Mouse (Mus musculus) olfactory bulb, adult 2 months (tissue): Measurements from ENCODE around the gene Anapc5. TPM values are rescaled to one million over a fixed set of nuclear protein-coding genes. Genes with fewer than 3 reads are reported as not detected.

Experiments
- H3K27ac ChIP-seq: fragments of 200-500 bp; 2 replicates; pipeline ENCODE4 v1.5.1; 2012; ENCODE audit warnings: low read depth, low read length; ENCODE audit not compliant: insufficient read depth
- H3K4me1 ChIP-seq: fragments of 200-500 bp; 2 replicates; pipeline ENCODE4 v1.6.1; 2012; ENCODE audit warnings: low read length; ENCODE audit not compliant: control insufficient read depth, insufficient read depth
- H3K4me3 ChIP-seq: fragments of 200-500 bp; 2 replicates; pipeline ENCODE4 v1.5.1; 2012; ENCODE audit warnings: mild to moderate bottlenecking, low read depth, low read length, moderate library complexity; ENCODE audit not compliant: insufficient read depth
- CTCF ChIP-seq: fragments of 200-500 bp; IDR thresholded peaks from 2 replicates; pipeline ENCODE4 v1.5.1; 2012; ENCODE audit warnings: low read depth, mild to moderate bottlenecking, low read length, moderate library complexity; ENCODE audit not compliant: insufficient read depth
- POLR2A ChIP-seq: fragments of 200-500 bp; IDR thresholded peaks from 2 replicates; pipeline ENCODE4 v1.6.1; 2012; ENCODE audit warnings: mild to moderate bottlenecking, low read depth, low read length, moderate library complexity; ENCODE audit not compliant: insufficient read depth
- WGBS: fragments of 180-500 bp; shearing (Covaris S2); methylation state at CpG from one replicate; pipeline ENCODE4 v1.1.7; 2018; 5-methylcytosine and 5-hydroxymethylcytosine counted together
- polyA plus RNA-seq: library from polyadenylated mRNA; stranded (reverse); fragments of >200 nt; gene quantifications from 2 replicates; pipeline ENCODE4 v1.2.4, GENCODE M21; 2012; ENCODE audit warnings: low replicate concordance; ENCODE audit not compliant: missing spikeins, insufficient read depth, insufficient read length

Gene Anapc5
- polyA plus RNA-seq, 1 experiment: not detected

DNA sequence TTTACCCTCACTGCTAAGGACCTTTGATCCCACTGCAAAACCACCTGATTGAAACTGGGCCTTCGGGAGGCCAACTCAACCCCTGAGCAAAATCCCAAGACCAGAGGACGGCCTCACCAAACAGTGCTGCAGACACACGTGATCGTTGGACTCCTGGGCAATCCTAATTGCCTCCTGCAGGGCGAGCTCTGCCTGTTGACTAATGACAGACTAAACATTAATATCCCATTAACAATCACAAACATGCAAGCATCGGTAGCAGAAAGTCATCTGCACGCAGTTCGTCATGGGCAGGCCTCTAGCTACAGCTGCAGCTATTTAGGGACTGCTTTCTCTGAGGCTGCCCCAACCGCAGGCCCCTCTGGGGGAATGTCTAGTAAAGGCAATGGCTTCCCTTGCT is 18.4 kb downstream of the Anapc5 start:
- Histone ChIP-seq H3K4me3 (no peak overlapping the region), H3K4me1 (peaks cover 22% of the 10 kb centered on the region), H3K27ac (no peak overlapping the region)
- 57% methylated on average over 9 of the region's 9 CpGs for WGBS
- TF ChIP-seq POLR2A (no peak), CTCF (no peak)

DNA sequence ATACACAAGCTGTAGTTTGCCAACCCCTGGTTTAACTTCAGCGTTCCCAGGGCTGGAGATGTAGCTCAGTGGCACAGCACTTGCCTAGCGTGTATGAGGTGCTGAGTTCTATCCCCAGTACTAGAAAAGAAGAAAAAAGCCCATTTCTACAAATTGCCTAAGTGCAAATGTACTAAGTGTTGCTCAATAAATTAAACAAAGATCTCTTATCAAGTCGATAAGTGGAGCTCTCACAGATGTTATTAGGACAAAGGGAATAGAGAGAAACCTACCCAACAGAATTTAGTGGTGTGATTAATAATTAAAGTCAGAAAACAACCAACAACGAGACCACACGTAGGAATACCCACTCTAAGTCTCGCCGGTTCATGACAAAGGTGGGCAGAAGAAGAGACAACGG is 19.5 kb downstream of the Anapc5 start:
- 87% methylated on average over 8 of the region's 8 CpGs for WGBS
- Histone ChIP-seq H3K27ac (no peak overlapping the region), H3K4me1 (peaks cover 22% of the 10 kb centered on the region), H3K4me3 (no peak overlapping the region)
- no peak for TF ChIP-seq CTCF
- no peak for TF ChIP-seq POLR2A

DNA sequence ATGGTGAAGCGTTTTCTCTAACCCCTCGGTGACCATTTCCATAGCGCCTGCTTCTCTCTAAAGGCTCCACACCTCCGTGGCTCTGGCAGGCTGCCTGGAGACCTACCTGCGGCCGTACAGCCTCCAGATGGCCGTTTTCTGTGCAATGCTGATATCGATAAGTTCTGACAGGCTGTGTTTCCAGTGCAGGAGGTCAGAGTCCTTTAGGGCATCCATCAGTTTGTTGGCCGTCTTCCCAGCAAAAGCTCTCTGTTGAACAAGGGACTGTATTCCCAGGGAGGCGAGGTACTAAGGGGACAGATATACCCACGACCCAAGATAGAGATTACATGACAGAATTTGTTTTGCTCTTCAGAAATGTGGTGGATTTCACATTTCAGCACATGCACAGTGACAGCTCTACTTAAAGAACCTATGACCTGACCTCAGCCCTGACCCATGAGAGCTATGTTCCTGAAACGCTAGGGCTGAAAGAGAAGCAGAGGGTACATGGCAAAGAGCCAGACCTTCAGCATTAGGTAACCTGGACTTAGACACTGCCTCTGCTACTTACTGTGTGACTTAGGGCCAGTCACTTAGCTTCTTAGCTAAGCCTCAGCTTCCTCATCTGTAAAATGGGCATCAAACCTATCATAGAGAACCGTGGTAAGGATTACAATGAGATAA is 20.7 kb downstream of the Anapc5 start:
- 78% methylated on average over 13 of the region's 13 CpGs for WGBS
- TF ChIP-seq POLR2A (no peak), CTCF (no peak)
- Histone ChIP-seq H3K27ac (no peak overlapping the region), H3K4me3 (no peak overlapping the region), H3K4me1 (peaks cover 22% of the 10 kb centered on the region)

DNA sequence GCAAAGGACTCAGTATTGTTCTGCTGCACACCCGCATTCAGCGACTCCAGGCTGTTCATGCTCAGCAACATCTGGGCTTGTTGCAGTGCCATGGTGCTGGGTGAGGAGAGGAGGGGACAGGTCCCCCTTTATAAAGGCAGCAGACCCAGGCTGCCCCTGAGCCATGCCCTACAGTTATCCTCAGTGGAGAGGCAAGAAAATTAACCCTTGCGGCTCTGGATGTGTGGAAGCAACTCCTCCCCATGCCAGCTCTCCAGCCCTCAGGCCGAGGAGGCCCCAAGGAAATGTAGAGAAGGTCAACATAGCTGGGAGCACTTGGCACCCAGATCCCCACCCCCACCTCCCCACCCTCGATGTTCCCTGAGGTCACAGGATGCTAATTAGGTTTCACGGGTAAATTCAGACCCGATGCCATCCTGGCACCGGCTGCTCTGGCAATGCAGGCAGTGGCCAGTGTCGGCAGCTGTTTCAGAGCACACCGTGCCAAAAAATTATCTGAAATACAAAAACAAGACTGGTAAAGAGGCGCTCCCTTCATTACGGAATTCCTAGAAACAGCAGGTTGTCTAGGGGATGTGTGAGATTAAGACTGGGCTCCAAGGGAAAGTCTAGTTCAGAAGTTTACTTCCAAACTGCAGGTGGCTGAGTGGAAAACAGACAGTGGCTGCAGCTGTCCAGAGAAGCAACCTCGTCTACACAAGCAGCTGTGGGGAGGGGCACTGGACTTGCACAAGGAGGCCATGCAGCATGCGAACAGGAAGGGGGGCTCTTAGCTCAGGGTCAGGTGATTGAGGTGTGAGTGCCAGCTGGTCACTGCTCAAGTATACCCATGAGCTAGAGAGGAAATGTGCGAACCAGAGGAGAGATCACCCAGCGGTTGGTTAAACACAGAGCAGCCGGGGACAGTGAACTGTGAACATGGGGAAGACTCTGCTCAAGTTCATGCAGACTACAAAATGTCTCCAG is 21.5 kb downstream of the Anapc5 start:
- peaks cover 22% of the 10 kb centered on the region for H3K4me1 ChIP-seq
- no peak overlapping the region for H3K4me3 ChIP-seq
- H3K27ac ChIP-seq: 0 out of 2 replicates have a peak overlapping the region, but pooled peaks have one; percentile 7
- TF ChIP-seq CTCF (no peak), POLR2A (no peak)
- 44% methylated on average over 17 of the region's 17 CpGs for WGBS

DNA sequence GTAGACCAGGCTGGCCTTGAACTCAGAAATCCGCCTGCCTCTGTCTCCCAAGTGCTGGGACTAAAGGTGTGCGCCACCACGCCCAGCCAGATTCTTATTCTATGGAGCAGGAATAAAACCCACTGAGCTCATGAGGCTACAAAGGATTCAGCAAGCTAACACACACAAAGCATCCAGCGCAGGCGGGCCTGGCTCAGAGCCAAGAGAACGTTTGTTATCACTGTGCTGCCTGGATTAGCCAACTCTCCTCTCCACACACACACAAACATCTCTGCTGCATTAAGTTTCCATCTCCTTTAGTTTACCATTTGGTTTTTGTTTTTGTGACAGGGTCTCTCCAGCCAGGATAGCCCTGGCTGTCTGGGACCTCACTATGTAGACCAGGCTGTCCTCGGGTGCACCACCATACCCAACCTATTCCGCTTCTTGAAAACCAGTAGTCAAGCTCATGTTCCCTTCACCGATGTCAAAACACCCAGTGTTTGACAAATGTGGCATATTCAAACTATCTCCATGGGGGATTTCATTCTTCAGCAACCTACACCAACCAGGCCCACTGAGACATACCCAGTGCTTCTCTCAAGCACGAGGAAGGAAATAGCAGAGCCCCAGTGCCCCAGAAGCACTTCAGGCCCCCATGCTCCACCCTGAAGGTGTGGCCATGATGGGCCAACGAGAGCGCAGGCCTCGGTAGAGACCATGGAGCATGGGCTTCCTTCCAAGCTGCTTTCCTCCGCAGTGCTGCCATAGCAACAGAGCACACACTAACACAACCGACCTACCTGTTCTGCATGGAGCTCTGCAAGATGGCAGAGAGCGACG is 22.4 kb downstream of the Anapc5 start:
- TF ChIP-seq POLR2A (no peak), CTCF (no peak)
- Histone ChIP-seq H3K27ac (0 out of 2 replicates have a peak overlapping the region, but pooled peaks have one; percentile 7), H3K4me1 (peaks cover 22% of the 10 kb centered on the region), H3K4me3 (no peak overlapping the region)
- WGBS: 27% methylated on average over 17 of the region's 17 CpGs

DNA sequence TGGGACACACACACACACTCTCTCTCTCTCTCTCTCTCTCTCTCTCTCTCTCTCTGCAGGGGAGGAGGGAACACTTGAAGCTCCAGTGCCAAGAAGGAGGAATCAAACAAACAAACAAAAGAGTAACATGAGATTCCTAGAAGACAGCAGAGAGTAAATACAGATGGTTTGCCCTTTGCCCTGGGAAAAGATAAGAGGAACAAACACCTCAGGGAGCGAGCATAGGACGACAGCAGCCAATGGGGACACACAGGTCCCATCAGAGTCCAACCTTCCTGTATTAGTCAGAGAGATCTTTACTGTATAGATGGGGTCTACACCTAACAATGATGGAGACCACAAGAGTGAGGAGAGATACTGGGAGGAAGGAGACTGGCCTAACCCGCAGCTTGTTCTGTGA is 23.3 kb downstream of the Anapc5 start:
- no peak overlapping the region for H3K4me3 ChIP-seq
- TF ChIP-seq POLR2A: no peak
- no peak for TF ChIP-seq CTCF
- H3K27ac ChIP-seq: no peak overlapping the region
- 94% methylated on average over 3 of the region's 3 CpGs for WGBS
- H3K4me1 ChIP-seq: peaks cover 22% of the 10 kb centered on the region

DNA sequence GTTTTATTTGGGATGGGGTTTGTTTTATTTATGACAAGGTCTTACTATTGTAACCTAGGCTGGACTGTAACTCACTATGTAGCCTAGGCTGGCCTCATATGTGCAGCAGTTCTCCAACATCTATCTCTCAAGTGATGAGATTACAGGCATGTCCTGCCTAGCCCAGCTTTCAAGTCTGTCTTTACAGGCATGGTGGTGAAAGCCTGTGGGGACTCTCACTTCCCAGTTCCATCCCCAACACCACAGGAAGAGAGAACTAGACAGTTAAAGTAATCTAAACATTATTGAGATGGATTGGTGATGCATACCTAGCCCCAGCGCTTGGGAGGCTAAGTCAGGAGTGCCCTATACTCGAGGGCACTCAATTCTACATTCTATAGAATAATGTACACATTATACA is 32.4 kb downstream of the Anapc5 start:
- no peak for TF ChIP-seq POLR2A
- no peak for TF ChIP-seq CTCF
- whole genome bisulfite sequencing: 94% methylated on average over 2 of the region's 2 CpGs

DNA sequence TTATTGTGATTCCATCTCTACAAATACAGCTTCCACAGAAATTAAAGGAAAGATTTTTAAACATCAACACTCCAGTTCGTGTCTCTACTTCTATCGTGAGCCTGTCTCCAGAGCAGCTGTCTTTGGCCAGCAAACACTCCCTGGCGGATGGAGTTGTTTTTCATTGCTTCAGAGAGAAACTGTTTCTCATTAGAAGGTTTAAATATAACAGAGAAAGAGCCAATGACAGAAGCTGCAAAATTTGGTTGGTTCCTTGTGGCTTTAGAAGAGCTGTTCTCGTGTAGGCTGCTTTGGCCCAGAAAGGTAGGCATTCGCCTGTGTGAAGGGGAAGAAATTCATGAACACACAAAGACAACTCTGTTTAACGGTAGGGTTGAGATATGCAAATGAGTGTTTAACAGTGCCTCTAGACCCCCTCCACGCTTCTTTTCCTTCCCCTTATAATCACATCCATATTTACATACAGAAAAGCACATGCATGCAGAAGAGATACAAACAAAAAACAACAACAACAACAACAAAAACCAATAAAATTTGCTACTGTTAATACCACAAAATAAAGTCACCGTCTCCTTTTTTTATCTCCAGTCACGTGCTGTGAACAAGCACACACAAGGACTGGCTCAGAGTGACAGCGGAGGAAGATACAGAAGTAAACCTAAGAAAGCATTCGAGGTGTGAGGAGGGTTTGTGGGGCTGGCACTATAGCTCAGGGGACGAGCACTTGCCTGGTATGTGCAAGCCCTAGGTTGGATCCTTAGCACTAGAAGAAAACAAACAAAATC is 34.9 kb downstream of the Anapc5 start:
- H3K27ac ChIP-seq: no peak overlapping the region
- WGBS: 29% methylated on average over 12 of the region's 12 CpGs
- no peak overlapping the region for H3K4me3 ChIP-seq
- TF ChIP-seq CTCF (no peak), POLR2A (no peak)
- peaks cover 6% of the 10 kb centered on the region; the same call in 1 of the 2 replicates for H3K4me1 ChIP-seq

More for the DNA sequence above, 32.4 kb downstream of the Anapc5 start:
- H3K27ac ChIP-seq: no peak overlapping the region
- H3K4me3 ChIP-seq: no peak overlapping the region
- peaks cover 4% of the 10 kb centered on the region; the same call in 1 of the 2 replicates for H3K4me1 ChIP-seq
